Mouse (Mus musculus) heart, embryonic 12.5 days (tissue): Measurements from ENCODE around the gene Cpne5. TPM values are rescaled to one million over a fixed set of nuclear protein-coding genes. Genes with fewer than 3 reads are reported as not detected.
"Not testable (repeated sequence)": the region's sequence is repeated elsewhere in the genome, so short reads cannot be mapped to it uniquely, and the experiment has no call there.

Experiments
- ATAC-seq: fragments of 200-750 bp; cut with Nextera tagmentation; 2 replicates; pipeline ENCODE4 v1.8.0; 2017; ENCODE audit warnings: moderate TSS enrichment, moderate library complexity; ENCODE audit not compliant: insufficient number of reproducible peaks, low FRiP score
- H3K27ac ChIP-seq: fragments of 300-500 bp; sonication (generic); 2 replicates; pipeline ENCODE4 v1.5.1; 2016; ENCODE audit warnings: mild to moderate bottlenecking, moderate library complexity; ENCODE audit not compliant: poor library complexity, severe bottlenecking
- H3K27me3 ChIP-seq: fragments of 300-500 bp; sonication (generic); replicated peaks from 2 replicates; pipeline ENCODE4 v1.6.1; 2016; ENCODE audit warnings: mild to moderate bottlenecking, moderate library complexity
- H3K36me3 ChIP-seq: fragments of 300-500 bp; sonication (generic); 2 replicates; pipeline ENCODE4 v1.6.1; 2016; ENCODE audit warnings: mild to moderate bottlenecking, moderate library complexity
- H3K4me1 ChIP-seq: fragments of 300-500 bp; sonication (generic); replicated peaks from 2 replicates; pipeline ENCODE4 v1.6.1; 2016; ENCODE audit warnings: mild to moderate bottlenecking
- H3K4me2 ChIP-seq: fragments of 300-500 bp; sonication (generic); 2 replicates; pipeline ENCODE4 v1.6.1; 2016; ENCODE audit warnings: mild to moderate bottlenecking, moderate library complexity
- H3K4me3 ChIP-seq: fragments of 300-500 bp; sonication (generic); 2 replicates; pipeline ENCODE4 v1.5.1; 2016; ENCODE audit warnings: mild to moderate bottlenecking
- H3K9ac ChIP-seq: fragments of 300-500 bp; sonication (generic); 2 replicates; pipeline ENCODE4 v1.6.1; 2016; ENCODE audit warnings: mild to moderate bottlenecking, moderate library complexity
- H3K9me3 ChIP-seq: fragments of 300-500 bp; sonication (generic); replicated peaks from 2 replicates; pipeline ENCODE4 v1.6.1; 2016; ENCODE audit warnings: mild to moderate bottlenecking, moderate library complexity
- WGBS: fragments of 180-500 bp; shearing (Covaris S2); methylation state at CpG from one replicate; pipeline ENCODE4 v1.1.7; 2016; 5-methylcytosine and 5-hydroxymethylcytosine counted together
- polyA plus RNA-seq: library from polyadenylated mRNA; unstranded; fragments of >200 nt; fragmentation: Nextera tagmentation; extraction: Ambion mirVana; gene quantifications from 2 replicates; pipeline ENCODE4 v1.2.1, GENCODE M21; 2016

The Cpne5 gene
- polyA plus RNA-seq, 1 experiment from 2014 or later, result 24.1 TPM

- peaks cover 37% of the 10 kb centered on the region for H3K4me1 ChIP-seq
- H3K9me3 ChIP-seq, H3K9ac ChIP-seq, H3K4me2 ChIP-seq, H3K27me3 ChIP-seq, H3K36me3 ChIP-seq, H3K4me3 ChIP-seq, H3K27ac ChIP-seq, ATAC-seq: not testable (repeated sequence)
- 91% methylated on average over 2 of the region's 2 CpGs for WGBS
Measured at GRCm38 (mm10) chr17:29267040-29267439, 29.1 kb upstream of the Cpne5 start.

- Histone ChIP-seq H3K9ac (peak overlapping the region; percentile 88), H3K27ac (peak overlapping the region; percentile 98), H3K4me2 (peak overlapping the region; percentile 83; the same call in 1 of the 2 replicates), H3K4me3 (peak overlapping the region; percentile 87; the same call in 1 of the 2 replicates), H3K9me3 (no peaks in the 10 kb centered on the region), H3K4me1 (peaks cover 41% of the 10 kb centered on the region), H3K36me3 (peaks cover 23% of the 10 kb centered on the region), H3K27me3 (no peaks in the 10 kb centered on the region)
- no peak for ATAC-seq
- 88% methylated on average over 5 of the region's 5 CpGs for WGBS
Measured at GRCm38 (mm10) chr17:29264760-29265159, 26.8 kb upstream of the Cpne5 start.

- no peaks in the 10 kb centered on the region for H3K9me3 ChIP-seq
- H3K4me3 ChIP-seq, result peak within 1 kb of the TSS; percentile 87
- H3K36me3 ChIP-seq, result peaks cover 26% of the 10 kb centered on the region
- H3K4me2 ChIP-seq, result peak within 1 kb of the TSS; percentile 83
- H3K27ac ChIP-seq, result peak within 1 kb of the TSS; percentile 98
- peak within 1 kb of the TSS; percentile 88 for H3K9ac ChIP-seq
- H3K4me1 ChIP-seq, result peaks cover 40% of the 10 kb centered on the region
- H3K27me3 ChIP-seq, result no peaks in the 10 kb centered on the region
- WGBS, result 7% methylated on average over 38 of the region's 38 CpGs
- ATAC-seq, result peak; percentile 60
Measured at GRCm38 (mm10) chr17:29263840-29264633, 26.1 kb upstream of the Cpne5 start, which contains the start of gene Ppil1. Gene Ppil1, minus strand, starts transcription at chr17:29264186.

- Histone ChIP-seq H3K4me3 (peak overlapping the region; percentile 87), H3K4me1 (peaks cover 45% of the 10 kb centered on the region), H3K9ac (peak overlapping the region; percentile 88), H3K27me3 (no peaks in the 10 kb centered on the region), H3K4me2 (peak overlapping the region; percentile 83), H3K27ac (peak overlapping the region; percentile 98), H3K36me3 (peaks cover 32% of the 10 kb centered on the region), H3K9me3 (no peaks in the 10 kb centered on the region)
- WGBS, result under 1% methylated on average over 14 of the region's 14 CpGs
- 0 out of 2 replicates have a peak, but pooled peaks have one; percentile 3 for ATAC-seq
Measured at GRCm38 (mm10) chr17:29263417-29263816, 25.4 kb upstream of the Cpne5 start.

GRCm38 (mm10) chr17:29262259-29262649 lies 24.3 kb upstream of the Cpne5 start:
- WGBS, result 55% methylated on average over 2 of the region's 2 CpGs
- H3K4me2 ChIP-seq, result peak overlapping the region; percentile 83
- peaks cover 53% of the 10 kb centered on the region for H3K4me1 ChIP-seq
- H3K36me3 ChIP-seq, result peaks cover 43% of the 10 kb centered on the region
- peak overlapping the region; percentile 52; the same call in 1 of the 2 replicates for H3K9ac ChIP-seq
- ATAC-seq, result no peak
- H3K27ac ChIP-seq, result no peak overlapping the region
- no peaks in the 10 kb centered on the region for H3K9me3 ChIP-seq
- no peaks in the 10 kb centered on the region for H3K27me3 ChIP-seq
- H3K4me3 ChIP-seq, result 0 out of 2 replicates have a peak overlapping the region, but pooled peaks have one; percentile 2

- Histone ChIP-seq H3K27ac (no peak overlapping the region), H3K4me1 (peaks cover 58% of the 10 kb centered on the region), H3K4me3 (no peak overlapping the region), H3K27me3 (no peaks in the 10 kb centered on the region), H3K9me3 (no peaks in the 10 kb centered on the region), H3K36me3 (peaks cover 44% of the 10 kb centered on the region), H3K9ac (peak overlapping the region; percentile 21; the same call in 1 of the 2 replicates), H3K4me2 (no peak overlapping the region)
- no peak for ATAC-seq
- 85% methylated on average over 22 of the region's 22 CpGs for WGBS
Measured at GRCm38 (mm10) chr17:29261603-29262258, 23.8 kb upstream of the Cpne5 start.

GRCm38 (mm10) chr17:29260501-29260900 lies 22.5 kb upstream of the Cpne5 start:
- Histone ChIP-seq H3K36me3 (peaks cover 54% of the 10 kb centered on the region), H3K27ac (no peak overlapping the region), H3K4me2 (no peak overlapping the region), H3K4me3 (no peak overlapping the region), H3K9me3 (no peaks in the 10 kb centered on the region), H3K4me1 (peaks cover 71% of the 10 kb centered on the region), H3K9ac (peak overlapping the region; percentile 1; the same call in 1 of the 2 replicates), H3K27me3 (no peaks in the 10 kb centered on the region)
- no peak for ATAC-seq
- WGBS, result 92% methylated on average over 15 of the region's 15 CpGs

GRCm38 (mm10) chr17:29259489-29259888 lies 21.5 kb upstream of the Cpne5 start:
- no peak for ATAC-seq
- Histone ChIP-seq H3K36me3 (peaks cover 62% of the 10 kb centered on the region), H3K27me3 (no peaks in the 10 kb centered on the region), H3K4me2 (no peak overlapping the region), H3K27ac (0 out of 2 replicates have a peak overlapping the region, but pooled peaks have one; percentile 9), H3K4me3 (no peak overlapping the region), H3K4me1 (peaks cover 76% of the 10 kb centered on the region), H3K9ac (peak overlapping the region; percentile 29; the same call in 1 of the 2 replicates), H3K9me3 (no peaks in the 10 kb centered on the region)
- 18% methylated on average over 3 of the region's 3 CpGs for WGBS

GRCm38 (mm10) chr17:29258921-29259320 lies 21.0 kb upstream of the Cpne5 start:
- Histone ChIP-seq H3K4me3 (no peak overlapping the region), H3K4me1 (peaks cover 78% of the 10 kb centered on the region), H3K27me3 (no peaks in the 10 kb centered on the region), H3K27ac (0 out of 2 replicates have a peak overlapping the region, but pooled peaks have one; percentile 90), H3K9me3 (no peaks in the 10 kb centered on the region), H3K9ac (no peak overlapping the region), H3K36me3 (peaks cover 66% of the 10 kb centered on the region), H3K4me2 (no peak overlapping the region)
- no peak for ATAC-seq
- WGBS, result 88% methylated on average over 2 of the region's 2 CpGs

- no peak overlapping the region for H3K4me3 ChIP-seq
- peaks cover 67% of the 10 kb centered on the region for H3K36me3 ChIP-seq
- H3K27ac ChIP-seq, result peak overlapping the region; percentile 90
- H3K4me2 ChIP-seq, result no peak overlapping the region
- H3K27me3 ChIP-seq, result no peaks in the 10 kb centered on the region
- peaks cover 83% of the 10 kb centered on the region for H3K4me1 ChIP-seq
- WGBS, result 79% methylated on average over 10 of the region's 10 CpGs
- no peak for ATAC-seq
- no peaks in the 10 kb centered on the region for H3K9me3 ChIP-seq
- H3K9ac ChIP-seq, result peak overlapping the region; percentile 47; the same call in 1 of the 2 replicates
Measured at GRCm38 (mm10) chr17:29258025-29258558, 20.1 kb upstream of the Cpne5 start.
